Mouse (Mus musculus) inflammation-experienced regulatory T-cells, adult 6 months (primary cell): ENCODE results near the gene Rassf3. TPM values are rescaled to one million over a fixed set of nuclear protein-coding genes. Genes with fewer than 3 reads are reported as not detected.

Experiments
- ATAC-seq: one replicate; pipeline ENCODE4 v1.8.0; 2017
- polyA plus RNA-seq, 3 experiments: library from polyadenylated mRNA; unstranded; fragments of 100-300 nt; shearing (Covaris generic); gene quantifications; one replicate each; pipeline ENCODE4 v1.2.1; 2017

Gene Rassf3
- polyA plus RNA-seq, 3 experiments from 2014 or later: 6.1 to 6.8 (median 6.2) TPM

GRCm38 (mm10) chr10:121429981-121430682, 46.0 kb downstream of the Rassf3 start:
- ATAC-seq: peak; percentile 60

GRCm38 (mm10) chr10:121429581-121429980, 46.6 kb downstream of the Rassf3 start:
- peak; percentile 25 for ATAC-seq

- peak; percentile 49 for ATAC-seq
Observed at GRCm38 (mm10) chr10:121429089-121429488, 47.1 kb downstream of the Rassf3 start.

DNA sequence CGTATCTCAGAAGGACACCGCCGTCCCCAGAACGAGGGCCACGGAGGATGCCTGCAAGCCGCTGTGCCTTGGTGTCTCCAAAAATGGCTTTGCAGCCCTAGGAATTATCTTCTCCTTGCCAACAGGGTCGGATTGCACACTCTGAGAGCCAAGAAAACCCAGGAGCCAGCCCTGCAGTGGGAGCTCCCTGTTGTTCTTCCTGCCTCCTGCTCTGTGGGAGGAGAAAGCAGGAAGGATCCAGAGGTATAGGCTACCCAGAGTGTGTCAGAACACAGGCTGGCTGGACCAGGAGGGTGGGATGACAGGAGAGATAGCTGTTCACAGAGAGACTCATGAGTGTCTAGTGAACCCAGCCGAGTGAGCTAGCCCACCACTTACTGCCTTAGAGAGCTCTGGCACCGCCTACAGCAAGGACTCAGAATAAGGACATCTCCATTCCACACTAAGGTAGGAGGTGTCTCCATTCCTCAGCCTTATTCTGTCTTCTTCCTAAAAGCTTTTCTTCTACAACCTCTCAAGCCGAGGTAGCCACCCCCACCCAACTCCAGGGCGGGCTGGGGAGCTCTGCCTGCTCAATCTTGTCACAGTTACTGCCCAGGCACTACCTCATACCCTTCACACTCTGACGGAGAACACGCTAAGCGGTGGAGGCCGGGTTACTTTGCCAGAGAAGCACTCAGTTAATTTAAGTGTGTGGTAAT, 48.0 kb downstream of the Rassf3 start:
- no peak for ATAC-seq

GRCm38 (mm10) chr10:121427136-121427535, 49.0 kb downstream of the Rassf3 start:
- ATAC-seq: no peak

GRCm38 (mm10) chr10:121426458-121427070, 49.6 kb downstream of the Rassf3 start:
- ATAC-seq: no peak

DNA sequence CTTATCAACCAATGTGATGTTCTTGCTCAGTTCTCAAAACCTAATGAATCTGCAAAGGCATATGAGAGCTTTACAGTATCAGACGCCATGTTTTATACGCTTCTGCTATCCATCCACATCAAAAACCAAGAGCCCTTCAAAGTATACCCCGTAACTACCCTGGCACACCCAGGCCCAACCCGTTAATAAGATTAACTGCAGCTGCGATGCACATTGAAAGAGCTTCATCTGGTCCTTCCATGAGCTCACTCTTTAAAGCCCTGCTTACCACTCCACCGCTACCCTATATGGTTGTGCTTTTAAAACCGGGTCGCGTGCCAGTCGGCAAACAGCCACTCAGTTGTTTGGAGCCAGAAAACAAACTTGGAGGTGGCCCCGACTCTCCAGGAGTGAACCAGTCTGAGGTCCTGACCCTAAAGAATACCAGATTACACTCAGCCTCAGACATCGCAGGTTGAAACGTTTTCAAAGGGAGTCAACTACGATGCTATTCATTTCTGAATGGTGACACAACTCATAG, 50.6 kb downstream of the Rassf3 start:
- no peak for ATAC-seq

- no peak for ATAC-seq
Observed at GRCm38 (mm10) chr10:121425079-121425478, 51.1 kb downstream of the Rassf3 start.

GRCm38 (mm10) chr10:121424455-121424854, 51.7 kb downstream of the Rassf3 start:
- no peak for ATAC-seq

DNA sequence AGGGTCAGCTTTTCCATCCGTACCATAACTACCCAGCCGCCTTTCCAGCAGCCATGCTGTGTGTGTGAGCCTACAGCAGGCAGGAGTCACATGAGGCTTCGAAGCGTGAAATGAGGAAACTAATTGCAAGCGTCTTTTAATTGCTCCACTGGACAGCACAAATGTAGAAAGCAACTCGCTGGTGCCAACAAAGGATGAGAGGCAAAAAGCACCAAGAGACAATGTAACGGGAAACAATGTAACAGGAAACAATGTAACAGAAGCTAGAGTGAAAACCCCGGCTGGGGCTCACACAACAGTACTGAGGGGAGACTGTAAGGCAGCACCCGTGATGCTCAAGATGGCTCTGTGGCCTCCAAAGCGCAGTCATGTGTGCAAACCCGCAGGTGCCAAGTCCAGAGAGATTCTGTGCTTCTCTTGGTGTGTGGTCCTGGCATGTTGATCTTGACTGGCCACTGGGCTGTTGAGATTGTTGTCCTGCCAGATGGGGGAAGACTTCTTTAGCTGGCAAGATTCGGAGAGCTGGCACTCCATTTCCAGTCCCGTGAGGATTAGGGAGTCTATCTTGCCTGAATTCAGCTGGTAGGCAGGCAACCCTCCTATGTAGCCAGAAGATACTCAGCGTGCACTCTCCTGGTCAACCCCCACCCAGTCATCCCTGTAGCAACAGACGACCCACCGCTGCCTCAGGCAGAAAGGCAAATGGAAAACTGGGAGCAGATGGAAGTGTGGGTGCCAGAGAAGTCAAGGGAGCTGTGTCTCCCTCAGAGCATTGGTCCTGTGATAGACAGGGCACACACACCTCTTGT, 52.4 kb downstream of the Rassf3 start:
- no peak for ATAC-seq

GRCm38 (mm10) chr10:121422294-121422693, 53.9 kb downstream of the Rassf3 start:
- no peak for ATAC-seq

GRCm38 (mm10) chr10:121421657-121422290, 54.4 kb downstream of the Rassf3 start:
- ATAC-seq: no peak

- ATAC-seq: no peak
Observed at GRCm38 (mm10) chr10:121421023-121421422, 55.1 kb downstream of the Rassf3 start.

GRCm38 (mm10) chr10:121419640-121420470, 56.3 kb downstream of the Rassf3 start:
- peak; percentile 93 for ATAC-seq

GRCm38 (mm10) chr10:121418835-121419234, 57.3 kb downstream of the Rassf3 start:
- no peak for ATAC-seq

DNA sequence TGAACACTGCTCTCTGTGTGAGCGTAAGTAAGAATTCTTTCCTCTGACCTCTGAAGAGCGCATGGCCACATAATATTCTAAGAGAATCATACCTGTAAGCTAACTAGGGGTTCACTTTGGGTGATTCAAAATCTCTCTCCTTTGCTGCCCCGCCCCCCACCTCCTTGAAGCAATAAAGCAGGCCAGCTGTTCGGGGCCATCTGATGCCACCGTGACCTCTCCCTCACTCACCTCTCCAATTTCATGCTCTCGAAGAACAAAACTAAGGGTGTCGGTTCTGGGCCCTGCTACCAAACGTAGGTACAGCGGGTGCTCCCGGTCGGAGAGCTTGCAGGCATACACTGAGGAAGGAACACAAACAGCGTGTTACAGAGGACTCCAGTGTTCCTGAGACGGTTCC, 62.0 kb downstream of the Rassf3 start:
- ATAC-seq: no peak

- ATAC-seq: no peak
Observed at GRCm38 (mm10) chr10:121412824-121413223, 63.3 kb downstream of the Rassf3 start.

DNA sequence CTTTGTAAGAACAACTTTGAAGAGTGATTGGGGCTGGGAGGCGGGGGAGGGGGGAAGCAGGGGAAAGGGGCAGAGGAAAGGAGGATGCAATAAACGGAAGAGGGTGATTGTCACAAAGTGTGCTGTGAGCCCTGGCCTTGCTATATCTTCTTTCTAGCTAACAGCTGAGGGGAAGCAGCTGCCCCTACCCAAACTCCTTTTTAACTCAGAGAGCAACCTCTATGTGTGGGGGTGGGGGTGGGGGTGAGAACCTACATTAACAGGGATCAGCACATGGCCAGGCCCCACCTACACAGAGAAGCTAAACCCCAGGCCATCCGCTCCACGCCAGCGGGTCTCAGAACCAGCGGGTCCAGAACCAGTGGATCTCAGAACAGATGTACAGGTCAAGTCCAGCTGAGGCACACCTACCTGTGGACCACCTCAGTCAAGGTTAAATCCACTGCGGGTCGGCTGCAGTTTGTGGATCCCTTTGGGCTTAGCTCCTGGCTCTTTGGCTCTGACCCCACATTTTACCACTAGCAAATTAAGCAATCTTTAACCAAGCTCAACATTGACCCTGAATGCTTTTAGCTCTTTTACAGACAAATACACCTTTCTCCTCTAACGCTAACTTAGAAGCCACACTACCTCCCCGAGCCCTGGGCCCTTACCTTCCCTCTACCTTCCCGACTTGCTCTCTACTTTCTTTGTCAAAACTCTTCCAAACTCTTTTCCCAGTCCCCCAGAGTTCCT, 64.3 kb downstream of the Rassf3 start:
- no peak for ATAC-seq

DNA sequence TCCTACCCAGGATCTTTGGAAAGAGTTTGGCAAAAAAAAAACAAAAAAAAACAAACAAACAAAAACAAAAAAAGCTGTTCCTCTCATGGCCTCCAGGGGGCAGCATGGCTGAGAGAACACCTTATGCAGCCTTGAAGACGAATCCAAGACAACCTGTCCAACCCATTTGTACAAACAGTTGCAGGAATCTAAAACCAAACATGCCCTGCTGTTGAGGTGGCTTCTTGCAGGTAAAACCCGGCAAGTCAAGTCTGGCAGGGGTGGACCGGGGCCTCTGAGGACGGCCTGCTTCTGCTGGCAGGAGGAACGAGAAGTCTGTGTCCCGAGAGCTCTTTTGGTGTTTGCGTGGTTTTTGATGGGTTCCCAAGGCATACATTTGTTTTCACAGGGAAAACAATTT, 66.4 kb downstream of the Rassf3 start:
- peak; percentile 65 for ATAC-seq

GRCm38 (mm10) chr10:121403946-121404345, 72.2 kb downstream of the Rassf3 start:
- ATAC-seq: no peak
